Mouse (Mus musculus) myocyte (in vitro differentiated cells): ENCODE measurements around the gene Hist2h4. TPM values are rescaled to one million over a fixed set of nuclear protein-coding genes. Genes with fewer than 3 reads are reported as not detected.
"Not testable (repeated sequence)": the region's sequence is repeated elsewhere in the genome, so short reads cannot be mapped to it uniquely, and the experiment has no call there.

Experiments
- H3K27me3 ChIP-seq: one replicate; pipeline ENCODE4 v1.6.1; 2011; ENCODE audit not compliant: control insufficient read depth, insufficient read depth, insufficient read length
- H3K36me3 ChIP-seq: one replicate; pipeline ENCODE4 v1.6.1; 2011; ENCODE audit not compliant: control insufficient read depth, insufficient read depth
- H3K4me2 ChIP-seq: one replicate; pipeline ENCODE4 v1.6.1; 2011; ENCODE audit warnings: low read depth, control low read depth
- H3K4me3 ChIP-seq: one replicate; pipeline ENCODE4 v1.5.1; 2011; ENCODE audit warnings: mild to moderate bottlenecking, control low read depth, moderate library complexity
- H3K79me2 ChIP-seq: one replicate; pipeline ENCODE4 v1.6.1; 2011; ENCODE audit not compliant: control insufficient read depth, insufficient read depth
- H3ac ChIP-seq: one replicate; pipeline ENCODE4 v1.6.1; 2011; ENCODE audit not compliant: control insufficient read depth, insufficient read length
- CEBPB ChIP-seq: IDR thresholded peaks from 2 replicates; pipeline ENCODE4 v1.6.1; 2011; ENCODE audit warnings: mild to moderate bottlenecking, moderate library complexity; ENCODE audit not compliant: poor library complexity, insufficient read depth, severe bottlenecking
- E2F4 ChIP-seq: IDR thresholded peaks from one replicate; pipeline ENCODE4 v1.6.1; 2011; ENCODE audit warnings: mild to moderate bottlenecking, control low read depth, moderate library complexity; ENCODE audit not compliant: insufficient read depth
- MAX ChIP-seq: IDR thresholded peaks from one replicate; pipeline ENCODE4 v1.6.1; 2011; ENCODE audit warnings: low read depth, mild to moderate bottlenecking, control low read depth
- MYOD1 ChIP-seq, 3 experiments: IDR thresholded peaks; one replicate each; pipeline ENCODE4 v1.6.1; 2011; ENCODE audit warnings: control low read depth in 2 of 3, low read depth in 2 of 3, mild to moderate bottlenecking in 2 of 3, moderate library complexity in 1 of 3; ENCODE audit not compliant: insufficient read length in 2 of 3, control insufficient read depth in 1 of 3
- MYOG ChIP-seq, 3 experiments: IDR thresholded peaks; one replicate each; pipeline ENCODE4 v1.6.1; 2011; ENCODE audit warnings: control low read depth in 2 of 3, low read depth in 2 of 3, mild to moderate bottlenecking in 2 of 3; ENCODE audit not compliant: insufficient read length in 2 of 3, control insufficient read depth in 1 of 3, insufficient read depth in 1 of 3
- POLR2A ChIP-seq: IDR thresholded peaks from one replicate; pipeline ENCODE4 v1.6.1; 2011; ENCODE audit warnings: low read depth, mild to moderate bottlenecking, control low read depth, moderate library complexity; ENCODE audit not compliant: insufficient read length
- POLR2AphosphoS2 ChIP-seq: IDR thresholded peaks from one replicate; pipeline ENCODE4 v1.6.1; 2011; ENCODE audit warnings: low read depth, control low read depth; ENCODE audit not compliant: insufficient read length
- REST ChIP-seq: IDR thresholded peaks from one replicate; pipeline ENCODE4 v1.6.1; 2011; ENCODE audit warnings: mild to moderate bottlenecking, control low read depth, moderate library complexity; ENCODE audit not compliant: insufficient read depth, insufficient read length
- SRF ChIP-seq: IDR thresholded peaks from one replicate; pipeline ENCODE4 v1.6.1; 2011; ENCODE audit warnings: low read depth; ENCODE audit not compliant: control insufficient read depth, insufficient read length
- TCF12 ChIP-seq: IDR thresholded peaks from one replicate; pipeline ENCODE4 v1.6.1; 2011; ENCODE audit warnings: mild to moderate bottlenecking, control low read depth; ENCODE audit not compliant: poor library complexity, insufficient read depth, severe bottlenecking
- TCF3 ChIP-seq: IDR thresholded peaks from one replicate; pipeline ENCODE4 v1.6.1; 2011; ENCODE audit warnings: low read depth, control low read depth; ENCODE audit not compliant: insufficient read length
- USF1 ChIP-seq: IDR thresholded peaks from one replicate; pipeline ENCODE4 v1.6.1; 2011; ENCODE audit warnings: low read depth, mild to moderate bottlenecking, control low read depth, moderate library complexity
- polyA plus RNA-seq: library from polyadenylated mRNA; unstranded; fragments of >200 nt; fragmentation: generic; extraction: Trizol; gene quantifications from one replicate; pipeline ENCODE4 v1.2.1, GENCODE M21; 2012; ENCODE audit warnings: missing spikeins

Gene Hist2h4
- polyA plus RNA-seq, 1 experiment: 1.1 TPM

DNA sequence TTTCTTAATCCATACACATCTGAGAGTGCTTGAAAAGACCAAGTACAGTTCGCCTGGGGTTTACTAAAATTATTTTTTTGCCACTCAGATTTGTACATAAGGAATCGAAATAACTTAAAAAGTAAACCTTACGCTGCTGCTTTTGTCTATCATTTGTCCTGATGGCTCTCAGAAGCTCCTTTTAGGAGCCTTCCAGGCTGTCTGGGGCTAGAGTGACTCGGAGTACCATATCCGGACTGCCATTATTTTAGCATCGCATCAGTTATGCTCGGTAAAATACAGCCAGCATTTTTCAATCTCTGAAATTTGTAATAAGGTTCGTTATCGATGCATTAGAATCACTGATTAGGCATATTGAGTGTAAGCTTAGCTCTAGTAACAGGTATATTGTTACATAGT lies 22.3 kb downstream of the Hist2h4 start:
- H3ac ChIP-seq: no peak overlapping the region

DNA sequence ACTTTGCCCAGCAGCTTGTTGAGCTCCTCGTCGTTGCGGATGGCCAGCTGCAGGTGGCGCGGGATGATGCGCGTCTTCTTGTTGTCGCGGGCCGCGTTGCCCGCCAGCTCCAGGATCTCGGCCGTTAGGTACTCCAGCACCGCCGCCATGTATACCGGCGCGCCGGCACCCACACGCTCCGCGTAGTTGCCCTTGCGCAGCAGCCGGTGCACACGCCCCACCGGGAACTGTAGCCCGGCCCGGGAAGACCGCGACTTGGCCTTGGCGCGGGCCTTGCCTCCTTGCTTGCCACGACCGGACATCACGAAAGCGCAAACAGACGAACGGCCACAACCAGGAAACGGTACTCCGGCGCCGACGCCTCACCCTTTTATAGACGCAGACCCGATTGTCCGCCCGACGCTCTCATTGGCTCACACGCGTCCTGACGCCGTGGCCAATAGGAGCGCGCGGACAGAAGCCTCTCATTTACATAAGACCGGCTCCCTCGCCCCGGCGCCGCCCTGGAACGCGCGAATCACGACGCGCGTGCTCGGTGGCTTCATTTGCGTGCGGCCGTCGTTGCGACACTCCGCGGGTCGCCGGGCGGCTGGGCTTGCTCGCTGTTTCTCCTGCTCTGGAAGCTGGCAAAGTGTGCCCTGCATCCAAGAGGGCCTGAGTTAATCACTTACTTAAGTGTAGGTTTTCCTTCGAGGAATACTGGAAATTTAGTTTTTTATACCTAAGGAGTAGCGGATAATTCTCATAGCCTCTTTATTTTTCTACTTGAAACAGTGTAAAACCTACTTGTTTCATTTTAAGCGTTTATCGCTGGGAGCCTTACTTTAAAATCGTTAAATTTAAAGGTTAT lies 22.9 kb downstream of the Hist2h4 start, which contains the start of gene Hist2h2aa2:
TSS of gene Hist2h2aa2 (minus strand) at position 328 of the 850 bp plus-strand sequence.
- not testable (repeated sequence) for H3ac ChIP-seq, H3K27me3 ChIP-seq, H3K79me2 ChIP-seq, H3K36me3 ChIP-seq
- Histone ChIP-seq H3K4me2 (peak within 1 kb of the TSS; percentile 69), H3K4me3 (peak within 1 kb of the TSS; percentile 26)
- 0 out of 2 replicates have a peak, but pooled peaks have one; percentile 9 for TF ChIP-seq CEBPB
- peak; percentile 62 for TF ChIP-seq POLR2A
- TF ChIP-seq POLR2AphosphoS2: peak; percentile 67

More for the DNA sequence above, 22.3 kb downstream of the Hist2h4 start:
- TF ChIP-seq MAX (no peak), REST (no peak), TCF12 (no peak), CEBPB (no peak), MYOG (IDR thresholded peaks at IDR 0.05; ENCODE audit: control insufficient read depth in 1 of 3, insufficient read depth in 1 of 3, insufficient read length in 2 of 3, low read depth in 2 of 3) (no peak), MYOD1 (IDR thresholded peaks at IDR 0.05; ENCODE audit: control insufficient read depth in 1 of 3, insufficient read length in 2 of 3, low read depth in 2 of 3) (no peak), USF1 (no peak), POLR2A (no peak), POLR2AphosphoS2 (no peak), E2F4 (no peak), TCF3 (no peak), SRF (no peak)
- Histone ChIP-seq H3K4me2 (peak overlapping the region; percentile 69), H3K79me2 (no peaks in the 10 kb centered on the region), H3K36me3 (no peaks in the 10 kb centered on the region), H3K4me3 (no peak overlapping the region), H3K27me3 (no peaks in the 10 kb centered on the region)

DNA sequence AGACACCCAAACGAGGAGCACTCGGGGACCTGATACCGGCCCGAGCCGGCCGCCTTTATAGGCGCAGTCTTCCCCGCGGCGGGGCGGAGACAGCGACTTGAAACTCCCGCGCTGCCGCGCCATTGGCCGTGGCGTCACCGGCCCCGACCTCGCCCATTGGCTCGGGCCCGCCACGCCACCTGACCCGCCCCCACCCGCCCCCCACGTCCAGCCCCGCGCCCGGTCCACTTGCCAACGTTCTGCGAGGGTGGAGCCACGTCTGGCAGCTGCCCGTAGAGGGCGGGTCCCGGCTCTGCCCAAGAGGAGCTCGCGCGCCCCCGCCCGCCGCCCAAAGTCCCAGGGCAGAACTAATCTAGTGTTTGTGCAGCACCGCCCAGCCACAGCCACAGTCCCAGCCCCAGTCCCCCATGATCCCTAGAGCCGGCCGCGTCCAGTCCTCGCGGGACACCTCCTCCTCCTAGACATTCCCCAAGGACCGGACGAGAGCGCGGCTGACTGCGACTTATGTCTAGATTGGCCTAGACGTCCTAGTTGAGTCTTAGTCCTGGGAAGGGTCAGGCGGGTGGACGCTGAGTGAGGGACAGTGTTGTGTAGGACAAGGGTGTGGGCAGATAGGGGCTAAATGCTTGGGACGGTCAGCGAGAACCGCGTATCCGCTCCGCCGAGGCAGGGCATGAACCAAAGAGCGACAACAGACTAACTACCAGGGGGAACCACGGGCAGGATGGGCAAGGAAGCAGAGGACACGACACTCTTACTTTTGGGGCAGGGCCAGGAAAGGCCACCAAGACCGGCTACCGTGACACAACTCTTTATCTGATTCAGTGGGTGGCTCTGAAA lies 23.9 kb downstream of the Hist2h4 start, which contains the start of gene Hist2h3c2:
TSS of gene Hist2h3c2 (minus strand) at position 174 of the 840 bp plus-strand sequence.
- not testable (repeated sequence) for H3K27me3 ChIP-seq, H3K36me3 ChIP-seq, H3ac ChIP-seq, H3K79me2 ChIP-seq
- Histone ChIP-seq H3K4me2 (peak within 1 kb of the TSS; percentile 85), H3K4me3 (peak within 1 kb of the TSS; percentile 31)
- TF ChIP-seq POLR2A: peak; percentile 44
- peak; percentile 51 for TF ChIP-seq POLR2AphosphoS2

DNA sequence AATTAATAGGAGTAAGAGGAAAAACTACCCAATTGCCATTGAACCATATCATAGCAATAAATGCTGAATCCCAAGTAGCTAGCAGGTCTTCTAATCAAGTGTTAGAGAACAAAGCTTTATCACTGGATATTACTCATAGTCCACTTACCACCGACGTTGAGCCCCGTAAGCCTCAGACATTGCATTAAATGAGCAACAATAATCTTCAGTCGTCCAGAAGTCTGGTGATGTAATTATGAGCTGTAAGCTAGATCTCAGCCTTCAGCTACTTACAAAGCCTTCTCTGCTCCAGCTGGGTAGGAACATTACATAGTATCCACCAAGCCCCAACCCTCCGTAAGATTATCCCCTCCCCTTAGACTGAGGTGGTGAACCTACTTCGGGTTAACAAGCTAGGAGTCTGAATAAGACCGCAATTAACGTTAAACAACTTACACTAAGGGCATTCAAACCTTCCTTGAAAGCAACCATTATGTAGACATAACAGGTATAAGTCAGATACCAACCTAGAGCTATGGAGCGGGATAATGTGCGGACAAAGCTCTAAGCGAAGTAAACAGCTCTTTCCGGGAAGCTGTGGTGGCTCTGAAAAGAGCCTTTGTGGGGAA lies 25.1 kb downstream of the Hist2h4 start:
- H3K27me3 ChIP-seq: no peaks in the 10 kb centered on the region
- H3K36me3 ChIP-seq: no peaks in the 10 kb centered on the region
- H3K4me3 ChIP-seq: peak overlapping the region; percentile 31
- TF ChIP-seq CEBPB (no peak), REST (no peak), POLR2A (peak; percentile 60), MYOD1 (IDR thresholded peaks at IDR 0.05; ENCODE audit: control insufficient read depth in 1 of 3, insufficient read length in 2 of 3, low read depth in 2 of 3) (no peak), MYOG (IDR thresholded peaks at IDR 0.05; ENCODE audit: control insufficient read depth in 1 of 3, insufficient read depth in 1 of 3, insufficient read length in 2 of 3, low read depth in 2 of 3) (no peak), USF1 (no peak), E2F4 (no peak), TCF12 (no peak), SRF (no peak), TCF3 (no peak), POLR2AphosphoS2 (peak; percentile 95)
- H3ac ChIP-seq: no peak overlapping the region
- no peaks in the 10 kb centered on the region for H3K79me2 ChIP-seq
- peak overlapping the region; percentile 85 for H3K4me2 ChIP-seq
